Mouse (Mus musculus): ENCODE data around the gene Olfr309.

DNA sequence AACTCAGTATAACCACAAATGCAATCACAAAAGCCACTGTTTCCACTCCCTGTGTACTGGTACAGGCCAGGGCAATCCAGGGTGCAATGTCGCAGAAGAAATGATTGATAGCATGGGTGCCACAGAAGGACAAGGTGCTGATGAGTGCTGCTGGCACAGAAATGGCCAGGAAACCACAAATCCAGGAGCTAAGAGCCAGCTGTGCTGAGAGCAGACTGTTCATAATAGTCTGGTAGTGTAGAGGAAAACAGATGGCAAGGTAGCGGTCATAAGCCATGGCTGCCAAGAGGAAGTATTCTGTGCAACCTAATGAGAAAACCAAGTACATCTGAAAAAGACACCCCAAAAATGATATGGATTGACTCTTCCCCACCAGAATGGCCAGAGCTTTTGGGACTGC is 7.8 kb upstream of the Olfr309 start:
- no peak for TF ChIP-seq CTCF (IDR thresholded peaks at IDR 0.05; ENCODE audit: low read depth, low read length)
- no peak for TF ChIP-seq TAL1 (conservative IDR thresholded peaks at IDR 0.05; ENCODE audit: low read depth, low read length)
- TF ChIP-seq GATA1 (IDR thresholded peaks at IDR 0.05; ENCODE audit: borderline replicate concordance, low read length): no peak
- no peak for TF ChIP-seq POLR2AphosphoS5 (IDR thresholded peaks at IDR 0.05; ENCODE audit: insufficient replicate concordance, low read depth, low read length)
- no peak for TF ChIP-seq GATA2 (IDR thresholded peaks at IDR 0.05; ENCODE audit: borderline replicate concordance, low read depth, low read length)

All from G1E (cell line).